Mouse (Mus musculus) inflammation-experienced regulatory T-cells, adult 6 months (primary cell): ENCODE data around the gene Stat2. TPM values are rescaled to one million over a fixed set of nuclear protein-coding genes. Genes with fewer than 3 reads are reported as not detected.

Experiments
- polyA plus RNA-seq, 3 experiments: library from polyadenylated mRNA; unstranded; fragments of 100-300 nt; shearing (Covaris generic); gene quantifications; one replicate each; pipeline ENCODE4 v1.2.1; 2017

Gene Stat2
- polyA plus RNA-seq, 3 experiments from 2014 or later = 46.5 to 69.6 (median 52.5) TPM

Other genes with a start within 250 kb of the Stat2 start
- 1,000 to 10,000 TPM in 2 of 3 experiments, 100 to 1,000 TPM in 1; 923 to 1,212 (median 1,047) TPM for gene Naca, start 235.0 kb upstream of the Stat2 start, polyA plus RNA-seq
- gene Ptges3, start 211.6 kb upstream of the Stat2 start, polyA plus RNA-seq = 100 to 1,000 TPM; 186 to 360 (median 347) TPM
- 100 to 1,000 TPM; 459 to 529 (median 464) TPM for gene Atp5b, start 187.3 kb upstream of the Stat2 start, polyA plus RNA-seq
- 10 to 100 TPM; 37.9 to 63.7 (median 44.3) TPM for gene Baz2a, start 179.0 kb upstream of the Stat2 start, polyA plus RNA-seq
- gene Rbms2, start 90.3 kb upstream of the Stat2 start, polyA plus RNA-seq = 10 to 100 TPM; 24.7 to 29.4 (median 27.8) TPM
- under 1 TPM in 2 of 3 experiments, not detected in 1; 0.28 to 0.58 TPM for gene Gls2, start 76.1 kb upstream of the Stat2 start, polyA plus RNA-seq
- 10 to 100 TPM in 2 of 3 experiments, 1 to 10 TPM in 1; 7.1 to 13.6 (median 13.5) TPM for gene Spryd4, start 58.8 kb upstream of the Stat2 start, polyA plus RNA-seq
- gene Mip, start 44.7 kb upstream of the Stat2 start, polyA plus RNA-seq = not detected
- gene Timeless, start 38.5 kb upstream of the Stat2 start, polyA plus RNA-seq = 10 to 100 TPM; 23.2 to 45.9 (median 27.2) TPM
- under 1 TPM in 1 of 3 experiments, not detected in 2; 0.34 TPM for gene Apon, start 16.5 kb upstream of the Stat2 start, polyA plus RNA-seq
- gene Apof, start 1.9 kb upstream of the Stat2 start, polyA plus RNA-seq = not detected
- gene Il23a, start 28.2 kb downstream of the Stat2 start, polyA plus RNA-seq = not detected
- 10 to 100 TPM; 17.4 to 36.9 (median 27.5) TPM for gene Pan2, start 32.8 kb downstream of the Stat2 start, polyA plus RNA-seq
- gene Cnpy2, start 51.9 kb downstream of the Stat2 start, polyA plus RNA-seq = 100 to 1,000 TPM; 101 to 106 (median 102) TPM
- gene Cs, start 67.2 kb downstream of the Stat2 start, polyA plus RNA-seq = 100 to 1,000 TPM; 138 to 155 (median 155) TPM
- gene Coq10a, start 98.4 kb downstream of the Stat2 start, polyA plus RNA-seq = 10 to 100 TPM; 12.8 to 19.9 (median 17.3) TPM
- 1 to 10 TPM; 1.7 to 6.7 (median 3.6) TPM for gene Ankrd52, start 106.6 kb downstream of the Stat2 start, polyA plus RNA-seq
- not detected for gene Slc39a5, start 130.7 kb downstream of the Stat2 start, polyA plus RNA-seq
- gene Nabp2, start 140.9 kb downstream of the Stat2 start, polyA plus RNA-seq = 10 to 100 TPM; 68.8 to 87.0 (median 73.8) TPM
- gene Rnf41, start 141.1 kb downstream of the Stat2 start, polyA plus RNA-seq = 10 to 100 TPM; 25.2 to 42.2 (median 37.9) TPM
- gene Smarcc2, start 188.7 kb downstream of the Stat2 start, polyA plus RNA-seq = 10 to 100 TPM; 53.1 to 64.4 (median 57.2) TPM
- gene Myl6, start 223.6 kb downstream of the Stat2 start, polyA plus RNA-seq = 1,000 to 10,000 TPM in 1 of 3 experiments, 100 to 1,000 TPM in 2; 949 to 1,454 (median 955) TPM
- 1 to 10 TPM; 2.7 to 4.6 (median 4.5) TPM for gene Myl6b, start 228.1 kb downstream of the Stat2 start, polyA plus RNA-seq